Mouse (Mus musculus): Measurements from ENCODE around the gene Dcaf1. TPM values are rescaled to one million over a fixed set of nuclear protein-coding genes. Genes with fewer than 3 reads are reported as not detected.

Dcaf1 gene
- polyA plus RNA-seq, 1 experiment from 2014 or later: 28.1 TPM

DNA sequence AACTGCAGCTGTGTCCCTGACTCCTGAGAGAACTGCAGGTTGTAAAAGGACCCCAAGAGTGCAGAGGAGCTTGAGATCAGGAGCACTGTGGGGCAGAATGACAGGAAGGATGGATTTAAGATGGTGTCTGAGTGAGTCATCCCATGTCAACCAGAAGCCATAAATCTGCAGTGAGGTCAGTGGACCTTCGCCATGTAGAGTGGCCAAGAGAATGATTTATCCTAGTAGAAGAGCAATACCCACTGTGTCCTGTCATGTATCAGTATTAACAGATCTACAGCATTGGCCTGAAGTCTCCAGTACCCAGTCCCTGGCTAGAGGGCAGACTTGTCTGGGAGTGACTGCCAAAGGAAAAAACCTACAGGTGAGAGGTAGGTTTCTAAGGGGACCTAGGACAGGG is 77.2 kb downstream of the Dcaf1 start:
- H3K27ac ChIP-seq: no peak overlapping the region
- no peaks in the 10 kb centered on the region for H3K9me3 ChIP-seq
- no peaks in the 10 kb centered on the region for H3K4me1 ChIP-seq
- no peaks in the 10 kb centered on the region for H3K36me3 ChIP-seq
- WGBS: 77% methylated on average over 1 of the region's 1 CpGs
- no peak for DNase-seq (ENCODE audit: low spot score)
- H3K27me3 ChIP-seq (ENCODE audit: insufficient read depth, poor library complexity, severe bottlenecking): peaks cover 15% of the 10 kb centered on the region; the same call in 1 of the 2 replicates
- H3K4me3 ChIP-seq: no peak overlapping the region

DNA sequence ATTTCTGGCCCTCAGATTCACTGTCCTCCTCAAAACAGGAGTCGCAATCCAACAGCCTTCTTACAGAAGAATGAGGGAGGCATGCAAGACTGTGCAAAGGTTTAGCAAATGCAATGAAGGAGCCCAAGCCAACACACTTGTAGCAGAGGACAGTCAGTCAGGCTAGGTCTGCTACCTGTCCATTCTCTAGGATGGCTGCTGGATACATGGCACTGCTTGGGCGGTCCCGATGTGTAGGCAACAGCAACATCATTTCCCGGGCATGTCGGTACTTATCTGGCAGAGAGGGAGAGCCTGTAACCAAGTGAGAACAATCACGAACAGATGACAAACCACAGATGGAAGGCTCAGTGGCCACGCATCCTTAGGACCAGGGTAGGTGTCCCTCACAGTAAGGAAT is 79.9 kb downstream of the Dcaf1 start:
- Histone ChIP-seq H3K27ac (no peak overlapping the region), H3K4me1 (no peaks in the 10 kb centered on the region), H3K4me3 (no peak overlapping the region), H3K9me3 (no peaks in the 10 kb centered on the region), H3K27me3 (ENCODE audit: insufficient read depth, poor library complexity, severe bottlenecking) (0 out of 2 replicates have a peak, but pooled peaks cover 8% of the 10 kb centered on the region), H3K36me3 (no peaks in the 10 kb centered on the region)
- DNase-seq (ENCODE audit: low spot score): no peak
- WGBS: 81% methylated on average over 7 of the region's 7 CpGs

DNA sequence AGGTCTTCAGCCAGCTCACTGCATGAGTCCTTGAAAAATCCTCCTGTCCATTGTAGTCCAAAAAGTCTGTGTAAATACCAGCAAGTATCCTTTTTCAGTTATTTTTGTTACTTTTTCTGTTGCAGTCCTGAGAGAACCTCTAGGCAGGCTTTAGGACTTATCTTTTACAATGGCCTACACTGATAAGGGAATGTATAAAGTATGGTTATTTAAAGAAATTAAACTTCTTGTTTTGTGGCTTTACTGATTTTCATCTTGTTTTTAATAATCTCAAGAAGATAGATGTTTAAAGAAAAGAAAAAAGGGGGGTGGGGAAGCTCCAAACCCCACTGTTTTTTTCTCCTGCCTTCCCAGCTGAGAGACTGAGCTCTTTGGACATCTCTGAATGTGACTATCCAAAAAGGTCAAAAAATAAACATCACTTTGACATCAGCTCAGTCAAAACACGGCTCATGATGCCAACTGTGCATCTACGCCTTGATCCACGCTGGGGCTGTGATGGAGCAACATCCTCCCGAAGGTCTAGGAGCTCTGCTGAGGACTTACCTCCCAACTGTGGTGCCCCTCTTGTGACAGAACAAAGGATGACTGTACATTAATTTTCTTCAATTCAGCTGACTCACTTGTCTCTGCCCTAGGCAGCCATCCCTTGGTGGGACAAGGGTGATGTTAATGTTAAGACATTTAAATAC is 81.6 kb downstream of the Dcaf1 start:
- 71% methylated on average over 4 of the region's 4 CpGs for WGBS
- Histone ChIP-seq H3K27me3 (ENCODE audit: insufficient read depth, poor library complexity, severe bottlenecking) (no peaks in the 10 kb centered on the region), H3K36me3 (no peaks in the 10 kb centered on the region), H3K9me3 (no peaks in the 10 kb centered on the region), H3K27ac (no peak overlapping the region), H3K4me3 (no peak overlapping the region), H3K4me1 (no peaks in the 10 kb centered on the region)
- no peak for DNase-seq (ENCODE audit: low spot score)

DNA sequence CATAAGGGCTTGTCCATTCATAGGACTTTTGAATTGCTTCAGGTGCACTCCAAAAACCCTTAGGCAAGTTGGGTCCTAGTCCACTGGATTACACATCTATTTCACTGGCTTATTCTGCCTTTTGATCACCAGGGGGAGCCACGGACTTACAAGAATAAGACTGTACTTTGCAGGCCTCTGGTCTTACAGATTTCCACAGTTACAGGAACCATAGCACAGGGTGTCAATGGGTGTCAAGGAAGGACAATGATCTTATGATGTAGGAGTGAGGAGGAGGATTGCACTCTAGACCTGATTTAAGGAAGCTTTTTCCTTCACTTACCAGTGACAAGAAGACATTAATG is 82.1 kb downstream of the Dcaf1 start:
- 3% methylated on average over 1 of the region's 1 CpGs for WGBS
- Histone ChIP-seq H3K9me3 (no peaks in the 10 kb centered on the region), H3K4me3 (no peak overlapping the region), H3K27ac (no peak overlapping the region), H3K36me3 (no peaks in the 10 kb centered on the region), H3K27me3 (ENCODE audit: insufficient read depth, poor library complexity, severe bottlenecking) (no peaks in the 10 kb centered on the region), H3K4me1 (no peaks in the 10 kb centered on the region)
- DNase-seq (ENCODE audit: low spot score): peak; percentile 75

DNA sequence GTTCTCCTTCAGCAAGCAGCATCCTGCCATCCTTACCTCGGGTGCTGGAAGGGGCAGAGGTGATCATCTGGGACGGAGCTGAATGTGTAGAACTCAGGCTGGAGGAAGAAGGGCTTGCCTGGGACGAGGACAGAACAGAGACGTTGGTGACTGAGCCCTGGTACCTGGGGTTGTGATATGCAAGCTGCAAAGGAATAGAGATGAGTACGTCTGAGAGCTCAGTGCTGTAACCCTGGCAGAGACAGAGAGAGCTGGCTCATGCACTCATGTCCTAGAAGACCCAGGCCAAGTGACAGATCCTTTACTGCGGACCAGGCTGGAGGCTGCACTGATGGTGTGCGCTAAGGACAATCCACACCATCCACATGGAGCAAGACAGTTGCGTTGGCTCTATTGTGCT is 84.9 kb downstream of the Dcaf1 start:
- 85% methylated on average over 8 of the region's 8 CpGs for WGBS
- Histone ChIP-seq H3K4me3 (no peak overlapping the region), H3K27ac (no peak overlapping the region), H3K4me1 (no peaks in the 10 kb centered on the region), H3K27me3 (ENCODE audit: insufficient read depth, poor library complexity, severe bottlenecking) (no peaks in the 10 kb centered on the region), H3K9me3 (no peaks in the 10 kb centered on the region), H3K36me3 (no peaks in the 10 kb centered on the region)
- peak; percentile 59 for DNase-seq (ENCODE audit: low spot score)

DNA sequence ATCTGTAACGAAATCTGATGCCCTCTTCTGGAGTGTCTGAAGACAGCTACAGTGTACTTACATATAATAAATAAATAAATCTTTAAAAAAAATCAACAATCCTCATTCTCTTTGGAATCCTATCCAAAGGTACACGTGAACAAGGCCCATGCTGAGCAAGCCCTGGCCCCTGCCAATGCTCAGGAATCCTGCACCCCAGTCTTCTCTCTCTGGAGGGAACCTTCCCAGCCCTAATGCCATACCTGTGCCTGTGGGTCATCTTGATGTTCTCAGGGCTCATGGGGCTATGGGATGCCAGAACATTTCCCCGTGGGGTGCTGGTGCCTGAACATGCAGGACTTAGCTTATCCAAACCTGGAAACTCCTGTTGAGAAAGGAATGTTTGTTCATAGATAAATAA is 86.5 kb downstream of the Dcaf1 start:
- H3K4me1 ChIP-seq: no peaks in the 10 kb centered on the region
- WGBS: 72% methylated on average over 3 of the region's 3 CpGs
- H3K27me3 ChIP-seq (ENCODE audit: insufficient read depth, poor library complexity, severe bottlenecking): no peaks in the 10 kb centered on the region; the same call in 1 of the 2 replicates
- no peak overlapping the region for H3K27ac ChIP-seq
- H3K4me3 ChIP-seq: no peak overlapping the region
- DNase-seq (ENCODE audit: low spot score): peak; percentile 61
- no peaks in the 10 kb centered on the region for H3K9me3 ChIP-seq
- H3K36me3 ChIP-seq: no peaks in the 10 kb centered on the region

DNA sequence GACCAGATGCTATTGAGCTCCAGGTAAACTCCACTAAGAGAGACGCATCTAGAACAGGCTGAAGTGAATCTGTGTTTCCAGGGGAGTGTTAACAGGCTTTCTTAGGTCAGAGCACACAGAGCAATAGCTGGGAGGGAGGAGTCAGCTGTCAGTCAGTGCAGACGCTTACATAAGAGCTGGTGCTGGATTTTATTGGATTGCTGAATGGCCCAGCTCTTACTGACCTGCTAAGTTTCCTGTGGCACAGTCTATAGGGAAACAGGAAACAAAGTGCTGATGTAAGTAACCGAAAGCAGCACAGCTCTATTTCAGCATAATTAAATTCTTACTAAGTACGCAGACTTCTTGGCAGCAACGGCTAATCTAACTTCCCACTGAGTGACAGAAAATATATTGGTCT is 87.0 kb downstream of the Dcaf1 start:
- WGBS: 50% methylated on average over 5 of the region's 5 CpGs
- DNase-seq (ENCODE audit: low spot score): no peak
- H3K27ac ChIP-seq: no peak overlapping the region
- H3K27me3 ChIP-seq (ENCODE audit: insufficient read depth, poor library complexity, severe bottlenecking): no peaks in the 10 kb centered on the region; the same call in 1 of the 2 replicates
- no peaks in the 10 kb centered on the region for H3K9me3 ChIP-seq
- no peak overlapping the region for H3K4me3 ChIP-seq
- no peaks in the 10 kb centered on the region for H3K36me3 ChIP-seq
- no peaks in the 10 kb centered on the region for H3K4me1 ChIP-seq

DNA sequence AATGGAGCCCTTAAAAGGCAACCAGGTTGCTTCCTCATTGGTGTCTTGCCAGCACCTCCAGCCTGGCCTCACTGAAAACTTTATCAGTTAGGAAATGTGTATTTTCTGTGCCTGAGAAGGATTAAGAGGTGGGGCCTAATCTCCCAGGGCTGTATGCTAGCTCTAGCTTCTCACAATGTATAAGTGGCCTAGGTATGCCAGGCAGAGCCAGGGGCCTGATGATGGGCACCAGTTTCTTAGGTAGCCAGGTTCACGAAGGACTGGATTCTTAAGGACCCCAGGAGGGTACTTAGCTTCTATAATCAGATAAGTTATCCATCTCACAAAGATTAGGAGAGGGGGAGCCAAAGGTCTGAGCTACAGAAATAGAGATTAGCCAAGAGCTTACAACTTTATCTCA is 90.0 kb downstream of the Dcaf1 start:
- Histone ChIP-seq H3K9me3 (no peaks in the 10 kb centered on the region), H3K27me3 (ENCODE audit: insufficient read depth, poor library complexity, severe bottlenecking) (no peaks in the 10 kb centered on the region; the same call in 1 of the 2 replicates), H3K4me1 (no peaks in the 10 kb centered on the region), H3K36me3 (no peaks in the 10 kb centered on the region), H3K4me3 (no peak overlapping the region), H3K27ac (no peak overlapping the region)
- no peak for DNase-seq (ENCODE audit: low spot score)
- whole genome bisulfite sequencing: 43% methylated on average over 1 of the region's 1 CpGs

DNA sequence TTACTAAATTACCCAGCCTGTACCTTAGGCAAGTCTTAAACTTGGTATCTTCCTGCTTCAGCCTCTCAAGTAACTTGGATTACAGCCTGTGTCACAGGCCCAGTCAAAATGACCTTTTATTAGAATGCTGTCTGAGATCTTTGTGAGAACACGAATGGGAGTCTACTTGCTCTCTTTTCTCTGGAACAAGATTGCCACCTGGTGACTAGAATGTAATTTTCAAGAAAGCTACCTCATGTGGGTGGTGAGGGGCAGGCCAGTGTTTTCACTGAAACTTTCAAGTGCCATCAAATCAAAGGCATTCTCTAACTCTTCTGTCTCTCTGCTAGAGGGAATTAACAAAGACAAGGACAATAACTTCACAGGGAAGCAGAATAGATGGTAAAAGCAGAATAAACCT is 92.1 kb downstream of the Dcaf1 start:
- Histone ChIP-seq H3K27me3 (ENCODE audit: insufficient read depth, poor library complexity, severe bottlenecking) (no peaks in the 10 kb centered on the region; the same call in 1 of the 2 replicates), H3K36me3 (no peaks in the 10 kb centered on the region), H3K4me1 (no peaks in the 10 kb centered on the region), H3K9me3 (no peaks in the 10 kb centered on the region), H3K27ac (no peak overlapping the region), H3K4me3 (no peak overlapping the region)
- DNase-seq (ENCODE audit: low spot score): no peak
- 12% methylated on average over 1 of the region's 1 CpGs for WGBS

DNA sequence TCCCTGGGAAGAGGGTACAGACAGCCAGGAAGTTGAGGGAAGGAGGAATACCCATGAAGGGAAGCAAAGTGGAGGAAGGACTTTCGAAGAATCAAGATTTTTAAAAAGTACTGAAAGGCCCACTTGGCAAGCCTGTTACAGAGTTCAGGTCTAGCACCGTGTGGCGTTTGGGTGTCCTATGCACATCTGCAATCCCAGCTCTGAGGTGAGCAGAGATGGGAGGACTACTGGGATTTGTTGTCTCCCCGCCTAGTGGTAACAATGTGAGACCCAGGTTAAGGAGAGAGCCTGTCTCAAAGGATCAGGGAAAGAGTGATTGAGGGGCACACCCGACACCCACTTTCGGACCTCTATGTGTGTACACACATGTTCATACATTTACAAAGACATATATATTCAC is 93.2 kb downstream of the Dcaf1 start:
- peak; percentile 67 for DNase-seq (ENCODE audit: low spot score)
- H3K4me3 ChIP-seq: no peak overlapping the region
- WGBS: 72% methylated on average over 6 of the region's 6 CpGs

More for the DNA sequence above, 93.2 kb downstream of the Dcaf1 start:
- Histone ChIP-seq H3K9me3 (no peaks in the 10 kb centered on the region), H3K27me3 (ENCODE audit: insufficient read depth, poor library complexity, severe bottlenecking) (no peaks in the 10 kb centered on the region; the same call in 1 of the 2 replicates), H3K27ac (no peak overlapping the region), H3K36me3 (no peaks in the 10 kb centered on the region), H3K4me1 (no peaks in the 10 kb centered on the region)

Other genes with a start within 250 kb of the Dcaf1 start
- gene Iqcf6, start 195.3 kb upstream of the Dcaf1 start, polyA plus RNA-seq (2016; fragmentation: Nextera tagmentation; extraction: Ambion mirVana): not detected in 2 replicates
- 0.21 TPM in 1 of 2 replicates, not detected in the other for gene Grm2, start 165.8 kb upstream of the Dcaf1 start, polyA plus RNA-seq (2016; fragmentation: Nextera tagmentation; extraction: Ambion mirVana)
- gene Tex264, start 135.9 kb upstream of the Dcaf1 start, polyA plus RNA-seq (2016; fragmentation: Nextera tagmentation; extraction: Ambion mirVana): 36.7 and 38.7 TPM in 2 replicates
- gene Rad54l2, start 32.7 kb upstream of the Dcaf1 start, polyA plus RNA-seq (2016; fragmentation: Nextera tagmentation; extraction: Ambion mirVana): 5.7 and 6.4 TPM in 2 replicates
- gene Rbm15b, start 65.6 kb downstream of the Dcaf1 start, polyA plus RNA-seq (2016; fragmentation: Nextera tagmentation; extraction: Ambion mirVana): 6.1 and 10.8 TPM in 2 replicates
- 296 and 411 TPM in 2 replicates for gene Manf, start 70.1 kb downstream of the Dcaf1 start, polyA plus RNA-seq (2016; fragmentation: Nextera tagmentation; extraction: Ambion mirVana)